Mouse (Mus musculus): Measurements from ENCODE around the gene Rab19.
"Not testable (repeated sequence)": the region's sequence is repeated elsewhere in the genome, so short reads cannot be mapped to it uniquely, and the experiment has no call there.

Gene Rab19

DNA sequence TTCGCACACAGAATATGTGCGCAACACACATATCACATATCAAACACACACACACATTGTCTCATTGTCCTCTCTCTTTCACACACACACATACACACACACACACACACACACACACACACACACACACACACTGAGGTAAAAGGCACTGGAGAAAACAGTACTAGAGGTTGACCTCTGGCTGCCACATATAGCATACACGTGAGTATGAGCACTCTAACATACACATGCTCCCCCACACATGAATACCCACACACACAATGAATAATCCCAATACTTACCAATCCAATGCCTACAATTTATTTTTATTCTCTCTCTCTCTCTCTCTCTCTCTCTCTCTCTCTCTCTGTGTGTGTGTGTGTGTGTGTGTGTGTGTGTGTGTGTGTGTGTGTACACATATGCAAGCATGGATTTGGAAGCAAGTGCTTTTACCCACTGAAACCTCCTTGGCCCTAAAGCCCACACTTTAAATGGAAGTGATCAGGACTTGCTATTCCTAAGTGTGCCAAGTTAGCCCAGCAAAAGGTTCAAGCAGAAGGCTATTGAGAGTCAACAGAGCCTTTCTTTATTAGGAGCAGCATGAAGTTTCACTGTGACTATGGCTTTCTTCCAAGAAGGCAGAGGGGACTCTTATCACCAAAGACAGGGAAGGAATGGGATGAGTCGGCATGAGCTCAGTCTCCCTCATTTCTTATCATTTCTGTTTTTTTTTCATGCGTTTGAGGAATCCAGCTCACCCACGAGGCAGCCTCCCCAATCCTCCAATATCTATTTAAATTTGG is 48.2 kb downstream of the Rab19 start:
- DNase-seq (ENCODE audit: extremely low spot score, low read depth, low spot score) = no peak

DNA sequence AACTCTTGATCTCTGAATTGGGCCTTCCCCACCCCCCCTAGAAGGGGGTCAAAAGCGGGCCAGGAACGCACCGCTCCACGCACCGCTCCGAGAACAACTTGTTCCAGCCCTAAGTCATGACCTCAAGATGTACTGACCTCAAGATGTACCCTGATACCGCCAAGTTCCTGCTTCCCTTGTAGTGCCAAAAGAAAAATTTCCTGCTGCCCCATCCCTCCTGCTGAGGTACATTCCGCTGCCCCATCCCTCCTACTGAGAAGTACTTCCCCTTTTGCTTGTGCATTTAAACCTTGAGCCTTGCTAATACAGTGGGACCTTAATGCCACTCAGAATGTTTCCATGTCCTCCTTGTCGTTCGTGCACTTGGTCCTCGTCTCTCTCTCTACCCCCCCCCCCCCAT is 49.7 kb downstream of the Rab19 start:
- DNase-seq (ENCODE audit: extremely low spot score, low read depth, low spot score) = no peak

- no peak for DNase-seq (ENCODE audit: extremely low spot score, low read depth, low spot score)
Observed at GRCm38 (mm10) chr6:39433174-39433573, 52.2 kb downstream of the Rab19 start.

DNA sequence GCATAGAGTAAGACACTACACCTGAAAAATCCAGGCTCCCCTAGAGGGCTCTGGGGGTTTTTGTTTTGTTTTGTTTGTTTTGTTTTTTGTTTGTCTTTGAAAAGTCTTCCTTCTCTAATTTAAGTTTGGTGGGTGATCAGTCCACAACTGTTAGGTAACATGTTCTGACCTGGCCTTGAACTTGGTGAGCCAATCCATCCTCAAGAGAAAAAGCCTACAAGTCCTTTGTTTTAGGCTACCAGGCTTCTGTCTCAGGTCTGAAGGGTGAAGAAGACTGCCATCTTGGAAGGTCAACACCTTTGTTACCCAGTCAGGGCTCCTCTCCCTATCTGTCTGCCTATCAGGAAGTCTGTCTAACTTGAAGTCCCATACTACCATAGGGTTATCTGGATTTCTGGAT is 52.7 kb downstream of the Rab19 start:
- DNase-seq (ENCODE audit: extremely low spot score, low read depth, low spot score) = no peak

DNA sequence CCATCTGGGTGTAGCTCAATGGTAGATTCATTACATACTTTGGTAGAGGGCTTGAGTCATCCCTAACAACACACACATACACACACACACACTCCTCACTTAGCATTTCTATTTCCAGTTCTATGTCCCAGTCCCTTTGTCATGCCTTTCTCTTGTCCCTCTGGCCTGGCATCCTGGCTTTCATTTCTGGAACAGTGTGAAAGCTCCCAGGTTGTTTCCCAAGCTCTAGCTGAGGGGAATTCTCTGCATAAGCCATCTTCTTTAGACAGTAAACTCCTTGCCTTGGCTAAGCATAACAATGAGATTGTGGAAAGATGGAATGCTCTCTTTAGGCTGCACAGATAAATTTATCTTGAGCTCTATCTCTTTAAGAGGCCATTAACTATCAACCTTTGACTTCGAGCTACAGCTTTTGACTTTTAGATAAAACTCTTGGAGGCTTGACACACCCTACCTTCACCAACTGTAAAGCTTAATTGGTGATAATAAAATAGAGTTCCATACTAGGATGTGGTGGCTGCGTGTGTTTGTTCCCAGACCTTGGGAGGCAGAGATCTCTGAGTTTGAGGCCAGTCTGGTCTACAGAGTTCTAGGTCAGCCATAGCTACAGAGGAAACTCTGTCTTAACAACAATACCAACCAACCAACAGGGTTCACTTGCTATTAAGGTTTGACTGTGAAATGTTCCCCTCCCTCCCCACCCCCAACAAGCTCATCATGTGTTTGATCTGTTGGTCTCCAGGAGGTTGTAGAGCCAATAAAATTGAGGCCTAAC is 53.3 kb downstream of the Rab19 start:
- no peak for DNase-seq (ENCODE audit: extremely low spot score, low read depth, low spot score)

DNA sequence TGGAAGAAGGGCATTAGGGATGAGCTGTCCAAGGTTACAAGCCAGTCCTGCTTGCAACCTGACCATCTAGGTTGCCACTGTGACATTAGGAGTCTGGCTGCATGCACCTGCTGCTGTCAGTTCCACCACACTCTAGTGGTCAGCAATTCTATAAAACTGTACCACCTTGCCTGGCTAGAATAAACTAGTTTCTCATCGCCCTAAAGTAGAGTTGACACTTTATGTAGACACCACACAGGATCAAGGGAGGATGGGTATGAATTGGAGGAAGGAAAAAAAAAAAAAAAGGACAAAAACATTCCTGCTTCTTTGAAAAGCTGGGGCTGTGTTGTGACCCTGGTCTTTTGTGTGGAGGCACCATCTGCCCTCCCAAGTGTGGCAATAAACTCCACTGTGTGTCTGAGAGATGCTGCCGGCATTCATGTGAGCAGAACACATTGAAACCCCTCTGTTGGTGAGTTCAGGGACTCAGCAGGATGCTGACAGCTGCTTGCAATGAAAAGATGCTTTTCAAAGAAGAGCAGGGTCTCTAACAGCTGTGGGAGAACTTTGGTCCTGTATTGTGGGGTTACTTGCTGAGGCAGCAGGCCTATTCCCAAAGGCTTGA is 54.0 kb downstream of the Rab19 start:
- no peak for DNase-seq (ENCODE audit: extremely low spot score, low read depth, low spot score)

- DNase-seq (ENCODE audit: extremely low spot score, low read depth, low spot score) = no peak
Observed at GRCm38 (mm10) chr6:39435875-39436274, 54.9 kb downstream of the Rab19 start.

DNA sequence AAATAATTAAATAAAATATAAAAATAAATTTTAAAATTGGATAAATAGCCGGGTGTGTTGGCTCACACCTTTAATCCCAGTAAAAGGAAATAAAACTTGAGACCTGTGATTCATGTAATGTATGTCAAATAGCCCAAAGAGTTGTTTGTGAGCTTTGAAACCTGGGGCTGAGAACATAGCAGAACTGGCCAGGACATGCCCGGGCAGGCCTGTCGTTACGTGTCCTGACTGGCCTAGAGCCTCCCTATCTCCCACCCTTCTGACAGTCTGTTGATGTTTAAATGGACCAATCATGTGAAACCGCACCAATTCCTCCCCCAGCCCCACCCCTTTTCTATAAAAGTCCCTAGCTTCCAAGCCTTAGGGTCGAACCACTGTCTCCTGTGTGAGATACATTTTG is 56.5 kb downstream of the Rab19 start:
- DNase-seq (ENCODE audit: extremely low spot score, low read depth, low spot score) = not testable (repeated sequence)
